Mouse (Mus musculus): ENCODE results near the gene Hmgb1.

GRCm38 (mm10) chr5:149183721-149184103, 577 bp downstream of the Hmgb1 start:
- TF ChIP-seq CTCF (IDR thresholded peaks at IDR 0.05; ENCODE audit: borderline replicate concordance, insufficient read depth, low read length) = no peak
- TF ChIP-seq POLR2A (IDR thresholded peaks at IDR 0.05; ENCODE audit: low read depth, low read length) = no peak; the same call in 1 of the 2 replicates
